Mouse (Mus musculus) ES-E14 (cell line): ENCODE results near the gene Mrps34.

Experiments used
- MAFK ChIP-seq: IDR thresholded peaks from 2 replicates; pipeline ENCODE4 v1.6.1; 2014; ENCODE audit warnings: mild to moderate bottlenecking, low read depth, low read length, inconsistent platforms; ENCODE audit not compliant: insufficient read depth
- ZNF384 ChIP-seq: IDR thresholded peaks from 2 replicates; pipeline ENCODE4 v1.6.1; 2012; ENCODE audit warnings: low read depth, low read length, inconsistent platforms

- TF ChIP-seq ZNF384 (no peak), MAFK (no peak)
These were observed 44.2 kb upstream of the Mrps34 start for GRCm38 (mm10) chr17:24850773-24851127.
